Comparison of ENCODE assay signal across 8 mouse cellular contexts in the genomic region with DNA sequence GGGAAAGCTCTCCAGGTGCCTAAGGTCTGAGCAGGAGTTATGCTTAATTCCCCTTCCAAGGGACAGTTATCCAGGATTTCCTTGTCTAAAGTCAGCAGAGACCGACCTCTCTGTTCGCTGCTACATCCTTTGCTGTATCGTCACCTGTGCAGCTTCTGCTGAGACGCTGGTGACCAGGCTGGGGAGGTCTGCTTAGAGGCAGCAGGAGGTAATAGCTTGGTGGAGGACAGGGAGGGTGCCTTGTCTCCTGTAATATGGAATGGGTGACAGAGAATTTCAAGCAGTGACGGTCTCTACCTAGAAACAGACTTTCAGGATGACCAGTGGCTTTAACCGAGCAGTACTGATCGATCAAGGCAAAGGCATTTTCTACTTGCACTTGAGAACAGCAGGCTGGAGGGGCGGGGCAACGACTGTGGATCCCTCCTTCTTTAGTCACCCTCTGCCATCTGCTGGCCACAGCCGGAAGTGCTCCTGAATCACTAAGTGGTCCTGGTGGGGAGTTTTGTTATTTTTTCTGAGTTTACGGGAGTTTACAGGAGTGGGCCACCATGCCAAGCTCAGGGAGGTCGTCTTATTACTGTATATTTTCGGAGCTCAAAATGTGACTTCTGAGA. TPM values are rescaled to one million over a fixed set of nuclear protein-coding genes. Genes with fewer than 3 reads are reported as not detected.
A peak's percentile ranks its signal among the peaks of the same experiment; 100 is the strongest.
DNase-seq lines count a peak whose midpoint lies in the region; ATAC-seq lines count a peak whose summit lies in the region.

No protein-coding gene starts in this region.

- peak; percentile 84 for DNase-seq in adipocyte (ENCODE audit: low spot score)
- DNase-seq in embryo, embryonic 10 days (ENCODE audit: low spot score), result peak; percentile 94
- peak; percentile 90 for DNase-seq in gastrocnemius, postnatal 10 days
- DNase-seq in induced T-regulatory cell, adult 2 months (ENCODE audit: low read depth), result peak; percentile 83
- peak; percentile 60 to 65 for DNase-seq in left cerebral cortex, adult 8-10 months (ENCODE audit: low spot score in 2 of 2)
- peak; percentile 92 for DNase-seq in right cerebral cortex, postnatal 14 days
- peak; percentile 80 for DNase-seq in urinary bladder, postnatal 25 days (ENCODE audit: low spot score)

- peak; percentile 98 for ATAC-seq in megakaryocyte progenitor cell, adult 5-6 weeks (replicated peaks; ENCODE audit: poor library complexity)

RNA-seq across cellular contexts. Expression of a gene that starts 50.7 kb away (rescaled TPM):
- 100 to 1,000 TPM; 165 to 188 TPM for total RNA-seq in gastrocnemius, postnatal 10 days (2021)
- 100 to 1,000 TPM in 1 of 4 experiments, 10 to 100 TPM in 3; 87.4 to 105 (median 91.9) TPM for total RNA-seq in left cerebral cortex, adult 8-10 months (2022)
- 88.9 and 94.8 TPM in 2 replicates for total RNA-seq in megakaryocyte progenitor cell, adult 5-6 weeks (2015)
- total RNA-seq in megakaryocyte progenitor cell, adult 5-6 weeks (2017), result 99.6 and 139 TPM in 2 replicates

Comparison
In these comparisons a context has a peak if more than half of its experiments do, and no peak if none do; other contexts are left out.
1. Peak in every context shown above with its lines: DNase-seq and ATAC-seq.